Mouse (Mus musculus) spleen, adult 2 months (tissue): ENCODE data around the gene Gnl1.

ENCODE experiments used
- CTCF ChIP-seq: fragments of 200-500 bp; IDR thresholded peaks from 2 replicates; pipeline ENCODE4 v1.5.1; 2011; ENCODE audit warnings: mild to moderate bottlenecking, inconsistent platforms; ENCODE audit not compliant: insufficient read depth, insufficient read length, insufficient replicate concordance; ENCODE audit errors: extremely low read depth
- POLR2A ChIP-seq: fragments of 200-500 bp; IDR thresholded peaks from 2 replicates; pipeline ENCODE4 v1.6.1; 2011; ENCODE audit warnings: low read depth, low read length, inconsistent platforms

- TF ChIP-seq CTCF (no peak), POLR2A (no peak)
Observed at GRCm38 (mm10) chr17:35930627-35931026, 49.0 kb upstream of the Gnl1 start.
